Mouse (Mus musculus): ENCODE measurements around the gene BC005537.

- TF ChIP-seq CTCF (IDR thresholded peaks at IDR 0.05; ENCODE audit: low read depth), result no peak
- TF ChIP-seq EP300 (optimal IDR thresholded peaks at IDR 0.05), result no peak
These were observed 43.8 kb downstream of the BC005537 start, which contains the start of gene D130043K22Rik for GRCm38 (mm10) chr13:24844983-24845955.

All from stomach, postnatal 0 days (tissue).